Mouse (Mus musculus) lung, adult 2 months (tissue): ENCODE results near the gene Bcl2l2. TPM values are rescaled to one million over a fixed set of nuclear protein-coding genes. Genes with fewer than 3 reads are reported as not detected.

ENCODE experiments used
- DNase-seq: peaks from one replicate; pipeline ENCODE4 v3.0.0; 2022
- H3K4me1 ChIP-seq: fragments of 200-500 bp; 2 replicates; pipeline ENCODE4 v1.6.1; 2011; ENCODE audit warnings: low read length; ENCODE audit not compliant: control insufficient read depth, insufficient read depth
- H3K4me3 ChIP-seq: fragments of 200-500 bp; replicated peaks from 2 replicates; pipeline ENCODE3; 2011; ENCODE audit warnings: low read depth, mild to moderate bottlenecking, control low read depth, low read length; ENCODE audit errors: extremely low read depth
- CTCF ChIP-seq: fragments of 200-500 bp; IDR thresholded peaks from 2 replicates; pipeline ENCODE4 v1.5.1; 2011; ENCODE audit warnings: mild to moderate bottlenecking, low read length, control low read depth; ENCODE audit not compliant: insufficient read depth
- POLR2A ChIP-seq: fragments of 200-500 bp; IDR thresholded peaks from 2 replicates; pipeline ENCODE4 v1.6.1; 2011; ENCODE audit warnings: low read depth, mild to moderate bottlenecking, control low read depth, low read length, borderline replicate concordance; ENCODE audit errors: extremely low read depth
- WGBS: fragments of 180-500 bp; shearing (Covaris S2); methylation state at CpG from one replicate; pipeline ENCODE4 v1.1.7; 2018; 5-methylcytosine and 5-hydroxymethylcytosine counted together
- polyA plus RNA-seq: library from polyadenylated mRNA; depleted of rRNA; stranded (reverse); fragments of >200 nt; gene quantifications from 2 replicates; pipeline ENCODE4 v1.2.3, GENCODE M21; 2012; rRNA removed

Bcl2l2 gene
- polyA plus RNA-seq, result 69.3 and 70.1 TPM in 2 replicates

DNA sequence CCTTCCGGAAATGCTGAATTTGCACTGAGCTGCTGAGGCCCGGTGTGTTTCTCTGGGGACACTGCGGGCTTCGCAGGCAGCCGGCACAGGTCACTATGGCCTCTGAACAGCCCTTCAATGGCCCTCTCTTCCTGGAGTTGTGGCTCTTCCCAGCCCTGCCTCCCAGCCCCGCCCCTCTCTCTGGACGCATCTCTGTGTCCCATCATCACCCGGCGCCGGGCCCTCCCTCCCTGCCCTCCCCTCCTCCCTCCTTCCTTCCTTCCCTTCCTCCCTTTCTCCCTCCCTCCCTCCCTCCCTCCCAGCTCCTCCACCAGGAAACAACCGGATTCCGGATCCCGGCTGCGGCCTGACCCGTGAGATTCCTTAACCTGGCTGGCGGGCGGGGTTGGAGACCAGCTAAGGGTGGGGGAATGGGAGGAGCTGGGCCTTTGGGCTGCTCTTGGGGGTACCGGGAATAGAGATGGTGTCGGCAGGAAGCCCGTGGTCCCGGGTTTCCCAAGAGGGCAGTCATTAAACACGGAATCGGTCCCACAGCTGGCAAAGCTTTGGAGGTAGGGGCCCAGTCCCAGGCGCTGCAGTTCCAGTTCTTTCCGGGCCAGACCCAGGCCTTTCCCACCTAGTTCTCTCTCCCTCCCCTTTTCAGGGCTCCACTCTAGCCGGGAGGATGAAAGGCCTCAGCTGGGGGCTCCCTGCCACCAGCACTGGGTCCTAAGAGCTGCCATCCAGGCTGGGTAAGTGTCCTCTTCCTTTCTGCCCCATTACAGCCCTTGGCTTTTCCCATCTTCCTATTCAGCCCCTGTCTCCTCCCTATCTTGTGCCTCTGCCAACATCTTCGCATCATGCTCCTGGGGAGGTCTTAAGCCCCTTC is at the start of gene Bcl2l2, which contains the start of gene Gm20521:
Gene Bcl2l2 (plus strand): TSS at position 224 of the 868 bp plus-strand sequence.
Gene Gm20521 (plus strand): TSS at position 288 of the 868 bp plus-strand sequence.
- peak within 1 kb of the TSS; percentile 86 for H3K4me3 ChIP-seq
- no peak for TF ChIP-seq CTCF
- peak; percentile 92; the same call in 1 of the 2 replicates for TF ChIP-seq POLR2A
- under 1% methylated on average over 27 of the region's 27 CpGs for WGBS
- H3K4me1 ChIP-seq, result peaks cover 8% of the 10 kb centered on the region; the same call in 1 of the 2 replicates
- DNase-seq, result peak; percentile 73

GRCm38 (mm10) chr14:54843461-54843860 is 39.7 kb upstream of the Bcl2l2 start:
- 1% methylated on average over 4 of the region's 4 CpGs for WGBS
- Histone ChIP-seq H3K4me3 (no peak overlapping the region), H3K4me1 (no peaks in the 10 kb centered on the region)
- DNase-seq, result no peak
- no peak for TF ChIP-seq POLR2A
- peak; percentile 24; the same call in 1 of the 2 replicates for TF ChIP-seq CTCF

- Histone ChIP-seq H3K4me1 (no peaks in the 10 kb centered on the region), H3K4me3 (no peak overlapping the region)
- no peak for DNase-seq
- no peak for TF ChIP-seq CTCF
- TF ChIP-seq POLR2A, result no peak
- WGBS, result 99% methylated on average over 3 of the region's 3 CpGs
These were observed 27.5 kb upstream of the Bcl2l2 start for GRCm38 (mm10) chr14:54855726-54856125.

DNA sequence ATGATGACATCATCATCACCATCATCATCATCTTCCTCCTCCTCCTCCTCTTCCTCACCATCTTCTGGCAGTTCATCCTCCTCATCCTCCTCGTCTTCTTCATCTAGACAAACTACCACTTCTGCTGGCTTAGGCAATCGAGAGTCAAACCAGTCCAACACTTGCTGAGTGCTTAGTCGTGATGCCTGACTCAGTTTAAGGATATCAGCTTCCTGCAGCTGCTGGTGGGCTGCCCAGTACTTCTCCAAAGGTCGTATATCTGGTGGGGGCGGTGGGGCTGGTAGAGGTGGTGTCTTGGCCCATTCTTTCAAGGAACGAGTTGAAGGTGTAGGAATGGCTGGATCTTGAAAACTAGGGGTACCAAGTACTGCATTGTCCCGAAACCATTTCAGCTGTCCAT is 26.5 kb upstream of the Bcl2l2 start:
- DNase-seq, result no peak
- H3K4me1 ChIP-seq, result no peaks in the 10 kb centered on the region
- no peak overlapping the region for H3K4me3 ChIP-seq
- TF ChIP-seq CTCF (no peak), POLR2A (no peak)
- 82% methylated on average over 7 of the region's 7 CpGs for WGBS

- 88% methylated on average over 9 of the region's 9 CpGs for WGBS
- H3K4me1 ChIP-seq, result no peaks in the 10 kb centered on the region
- no peak overlapping the region for H3K4me3 ChIP-seq
- DNase-seq, result no peak
- TF ChIP-seq POLR2A (no peak), CTCF (no peak)
These were observed 25.3 kb upstream of the Bcl2l2 start for GRCm38 (mm10) chr14:54857891-54858290.

DNA sequence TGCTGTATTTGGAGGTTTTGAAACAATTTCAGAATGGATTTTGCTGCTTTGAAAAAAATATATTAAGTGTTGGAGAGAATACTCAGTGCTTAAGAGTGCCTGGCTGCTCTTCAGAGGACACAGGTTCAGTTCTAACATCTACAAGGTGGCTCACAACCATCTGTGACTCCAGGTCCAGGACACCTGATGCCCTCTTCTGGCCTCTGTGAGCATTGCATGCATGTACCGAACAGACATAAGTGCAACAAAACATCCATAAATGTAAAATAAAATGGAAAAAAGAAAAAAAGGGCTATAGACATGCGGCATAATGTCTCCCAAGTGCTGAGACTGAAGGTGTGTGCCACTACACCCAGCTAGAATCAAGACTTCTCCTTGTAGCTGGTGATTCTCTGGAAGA is 22.7 kb upstream of the Bcl2l2 start:
- peak; percentile 63 for DNase-seq

DNA sequence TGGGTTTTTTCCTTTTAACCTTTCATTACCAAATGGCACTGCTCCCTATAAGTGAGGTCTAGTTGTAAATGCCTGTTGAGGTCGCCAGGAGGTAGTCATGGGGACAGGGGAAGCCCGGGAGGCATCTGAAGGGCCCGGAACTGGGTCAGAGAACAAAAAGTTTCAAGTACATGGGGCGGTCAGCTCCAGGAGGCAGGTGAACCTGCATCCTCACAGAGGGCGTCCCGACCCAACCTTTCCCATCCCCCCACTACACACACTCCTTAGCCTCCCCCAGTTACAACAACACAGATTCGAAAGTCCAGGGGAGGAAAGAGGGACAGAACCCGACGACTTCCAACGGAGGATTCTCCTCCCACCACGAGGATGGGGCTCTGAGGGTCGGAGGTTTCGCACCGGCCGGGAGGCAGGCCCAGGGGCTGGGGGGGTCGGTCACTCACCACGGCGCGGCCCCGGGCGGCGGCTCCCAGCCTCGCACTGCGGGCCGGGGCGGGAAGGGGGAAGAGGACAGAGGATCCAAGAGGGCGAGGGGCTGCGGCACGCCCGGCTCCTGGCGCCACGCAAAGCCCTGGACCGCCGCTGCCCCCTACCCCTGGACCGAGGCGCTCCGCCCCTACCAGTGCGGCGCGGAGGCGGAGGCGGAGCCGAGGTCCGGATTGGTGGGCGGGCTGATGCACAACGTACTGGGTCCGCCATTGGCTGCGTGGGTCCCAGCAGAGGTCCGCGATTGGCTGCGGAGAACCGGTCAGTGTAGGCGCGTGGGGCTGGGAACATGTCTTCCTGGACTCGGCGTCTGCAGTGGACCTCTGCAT is 19.5 kb upstream of the Bcl2l2 start:
- Histone ChIP-seq H3K4me3 (peak overlapping the region; percentile 83), H3K4me1 (no peaks in the 10 kb centered on the region; the same call in 1 of the 2 replicates)
- under 1% methylated on average over 56 of the region's 56 CpGs for WGBS
- TF ChIP-seq CTCF (no peak), POLR2A (peak; percentile 74; the same call in 1 of the 2 replicates)
- peak; percentile 88 for DNase-seq

More for the DNA sequence above, 22.7 kb upstream of the Bcl2l2 start:
- 41% methylated on average over 2 of the region's 2 CpGs for WGBS
- Histone ChIP-seq H3K4me3 (no peak overlapping the region), H3K4me1 (no peaks in the 10 kb centered on the region; the same call in 1 of the 2 replicates)
- TF ChIP-seq POLR2A, result no peak
- TF ChIP-seq CTCF, result peak; percentile 85

GRCm38 (mm10) chr14:54864313-54865036 is 18.7 kb upstream of the Bcl2l2 start:
- Histone ChIP-seq H3K4me3 (peak overlapping the region; percentile 83), H3K4me1 (no peaks in the 10 kb centered on the region; the same call in 1 of the 2 replicates)
- 13% methylated on average over 21 of the region's 21 CpGs for WGBS
- DNase-seq, result no peak
- TF ChIP-seq CTCF (no peak), POLR2A (no peak)

- H3K4me1 ChIP-seq, result no peaks in the 10 kb centered on the region; the same call in 1 of the 2 replicates
- DNase-seq, result no peak
- TF ChIP-seq CTCF (no peak), POLR2A (no peak)
- H3K4me3 ChIP-seq, result no peak overlapping the region
- 70% methylated on average over 5 of the region's 5 CpGs for WGBS
These were observed 17.6 kb upstream of the Bcl2l2 start for GRCm38 (mm10) chr14:54865626-54866025.
